Mouse (Mus musculus): Measurements from ENCODE around the gene Fam222a.

DNA sequence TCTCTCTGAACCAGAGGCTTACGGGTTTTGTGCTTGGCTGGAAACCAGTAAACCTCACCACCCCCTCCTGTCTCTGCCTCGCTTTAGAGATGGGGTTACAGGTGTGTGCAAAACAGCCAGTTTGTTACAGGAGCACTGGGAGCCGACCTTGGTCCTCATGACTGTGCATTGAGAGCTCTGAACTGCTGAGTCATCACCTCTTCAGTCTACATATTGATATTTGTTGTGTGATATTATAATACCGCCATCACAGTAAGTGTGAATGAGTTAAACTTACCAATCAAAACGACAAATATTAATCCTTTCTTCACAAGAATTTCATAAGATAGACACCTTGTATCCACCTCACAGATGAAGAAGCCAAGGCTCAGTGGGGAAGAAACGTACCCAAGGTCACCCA lies 35.8 kb upstream of the Fam222a start:
- no peak for TF ChIP-seq CTCF (IDR thresholded peaks at IDR 0.05; ENCODE audit: control insufficient read depth, insufficient read depth, insufficient replicate concordance, low read depth, low read length)
- TF ChIP-seq POLR2A (IDR thresholded peaks at IDR 0.05; ENCODE audit: control insufficient read depth, low read depth, low read length): no peak

All from testis, adult 2 months (tissue).